Mouse (Mus musculus) adrenal gland, postnatal 4 days (tissue): ENCODE measurements around the gene Myo9b. TPM values are rescaled to one million over a fixed set of nuclear protein-coding genes. Genes with fewer than 3 reads are reported as not detected.

Experiments used
- DNase-seq, 2 experiments: peaks; one replicate each; pipeline ENCODE4 v3.0.0; 2021 to 2022; ENCODE audit warnings: low spot score in 2 of 2, mixed read lengths in 2 of 2
- total RNA-seq, 2 experiments: library from RNA; stranded (reverse); gene quantifications; 2 replicates each; pipeline ENCODE4 v1.2.3; 2021

Myo9b gene
- total RNA-seq, 2 experiments from 2014 or later: 43.8 to 47.6 TPM

- DNase-seq: no peak
Measured at GRCm38 (mm10) chr8:71383396-71383795, 110.9 kb downstream of the Myo9b start.

GRCm38 (mm10) chr8:71383860-71384259 lies 111.3 kb downstream of the Myo9b start:
- DNase-seq: no peak

- no peak for DNase-seq
Measured at GRCm38 (mm10) chr8:71385212-71385835, 112.8 kb downstream of the Myo9b start.

GRCm38 (mm10) chr8:71388267-71388666 lies 115.8 kb downstream of the Myo9b start:
- DNase-seq: no peak

GRCm38 (mm10) chr8:71391696-71392095 lies 119.2 kb downstream of the Myo9b start:
- no peak for DNase-seq

GRCm38 (mm10) chr8:71392391-71392790 lies 119.9 kb downstream of the Myo9b start:
- no peak for DNase-seq

GRCm38 (mm10) chr8:71392871-71393270 lies 120.4 kb downstream of the Myo9b start:
- DNase-seq: no peak

- no peak for DNase-seq
Measured at GRCm38 (mm10) chr8:71394481-71394880, 122.0 kb downstream of the Myo9b start.

GRCm38 (mm10) chr8:71395071-71395470 lies 122.6 kb downstream of the Myo9b start:
- no peak for DNase-seq

- no peak for DNase-seq
Measured at GRCm38 (mm10) chr8:71395629-71396028, 123.1 kb downstream of the Myo9b start, which contains the start of gene Ushbp1. Gene Ushbp1 (minus strand): TSS chr8:71395802.

GRCm38 (mm10) chr8:71396639-71397305 lies 124.3 kb downstream of the Myo9b start, which contains the start of gene Babam1:
Gene Babam1 (plus strand): TSS chr8:71396861.
- peak in 1 of 2 experiments; percentile 84 for DNase-seq

- DNase-seq: no peak
Measured at GRCm38 (mm10) chr8:71397701-71398100, 125.2 kb downstream of the Myo9b start.

- no peak for DNase-seq
Measured at GRCm38 (mm10) chr8:71400826-71401225, 128.3 kb downstream of the Myo9b start.

GRCm38 (mm10) chr8:71401454-71401853 lies 128.9 kb downstream of the Myo9b start:
- no peak for DNase-seq

- no peak for DNase-seq
Measured at GRCm38 (mm10) chr8:71402446-71402964, 130.0 kb downstream of the Myo9b start.

- no peak for DNase-seq
Measured at GRCm38 (mm10) chr8:71403107-71403885, 130.8 kb downstream of the Myo9b start.

- DNase-seq: no peak
Measured at GRCm38 (mm10) chr8:71404011-71404410, 131.5 kb downstream of the Myo9b start.

GRCm38 (mm10) chr8:71404951-71405351 lies 132.4 kb downstream of the Myo9b start:
- DNase-seq: no peak

GRCm38 (mm10) chr8:71405401-71406098 lies 133.0 kb downstream of the Myo9b start, which contains the start of gene Ankle1:
Gene Ankle1 (plus strand): TSS chr8:71406010.
- peak; percentile 98 to 99 for DNase-seq

- peak in 1 of 2 experiments; percentile 60 for DNase-seq
Measured at GRCm38 (mm10) chr8:71406099-71407015, 133.8 kb downstream of the Myo9b start.
